Mouse (Mus musculus): ENCODE data around the gene Reep3. TPM values are rescaled to one million over a fixed set of nuclear protein-coding genes. Genes with fewer than 3 reads are reported as not detected.

Gene Reep3
- polyA plus RNA-seq, 1 experiment from 2014 or later: 7.5 TPM

- WGBS (ENCODE audit: insufficient replicate concordance): 79% methylated on average over 9 of the region's 9 CpGs
- ATAC-seq (ENCODE audit: low read depth): no peak
- Histone ChIP-seq H3K9me3 (replicated peaks) (no peaks in the 10 kb centered on the region), H3K36me3 (no peaks in the 10 kb centered on the region), H3K4me1 (replicated peaks) (peaks cover 77% of the 10 kb centered on the region), H3K27ac (no peak overlapping the region), H3K4me2 (no peak overlapping the region), H3K27me3 (no peaks in the 10 kb centered on the region), H3K4me3 (replicated peaks) (no peak overlapping the region), H3K9ac (no peak overlapping the region)
- no peak for DNase-seq
Measured at GRCm38 (mm10) chr10:67108096-67108495, 11.4 kb upstream of the Reep3 start.

- ATAC-seq (ENCODE audit: low read depth): no peak
- DNase-seq: no peak
- Histone ChIP-seq H3K36me3 (no peaks in the 10 kb centered on the region), H3K27ac (0 out of 2 replicates have a peak overlapping the region, but pooled peaks have one; percentile 29), H3K4me3 (replicated peaks) (no peak overlapping the region), H3K9me3 (replicated peaks) (no peaks in the 10 kb centered on the region), H3K4me2 (peak overlapping the region; percentile 11; the same call in 1 of the 2 replicates), H3K9ac (no peak overlapping the region), H3K4me1 (replicated peaks) (peaks cover 82% of the 10 kb centered on the region), H3K27me3 (no peaks in the 10 kb centered on the region)
- WGBS (ENCODE audit: insufficient replicate concordance): 70% methylated on average over 9 of the region's 9 CpGs
Measured at GRCm38 (mm10) chr10:67107017-67107761, 10.4 kb upstream of the Reep3 start.

GRCm38 (mm10) chr10:67106400-67106799 is 9.7 kb upstream of the Reep3 start:
- no peaks in the 10 kb centered on the region for H3K27me3 ChIP-seq
- H3K4me1 ChIP-seq (replicated peaks): peaks cover 80% of the 10 kb centered on the region
- H3K27ac ChIP-seq: no peak overlapping the region
- no peak overlapping the region for H3K4me2 ChIP-seq
- no peak overlapping the region for H3K4me3 ChIP-seq (replicated peaks)
- ATAC-seq (ENCODE audit: low read depth) (no peak), DNase-seq (no peak)
- no peaks in the 10 kb centered on the region for H3K36me3 ChIP-seq
- H3K9ac ChIP-seq: no peak overlapping the region
- 69% methylated on average over 6 of the region's 6 CpGs for WGBS (ENCODE audit: insufficient replicate concordance)
- H3K9me3 ChIP-seq (replicated peaks): no peaks in the 10 kb centered on the region

- 39% methylated on average over 19 of the region's 19 CpGs for WGBS (ENCODE audit: insufficient replicate concordance)
- peak overlapping the region; percentile 32 for H3K4me2 ChIP-seq
- peaks cover 78% of the 10 kb centered on the region for H3K4me1 ChIP-seq (replicated peaks)
- ATAC-seq (ENCODE audit: low read depth): peak; percentile 69
- peak; percentile 28 for DNase-seq
- no peaks in the 10 kb centered on the region for H3K36me3 ChIP-seq
- H3K27ac ChIP-seq: no peak overlapping the region
- H3K9me3 ChIP-seq (replicated peaks): no peaks in the 10 kb centered on the region
- no peak overlapping the region for H3K9ac ChIP-seq
- H3K4me3 ChIP-seq (replicated peaks): no peak overlapping the region
- no peaks in the 10 kb centered on the region for H3K27me3 ChIP-seq
Measured at GRCm38 (mm10) chr10:67105331-67106217, 8.8 kb upstream of the Reep3 start.

- H3K4me1 ChIP-seq (replicated peaks): peaks cover 80% of the 10 kb centered on the region
- 27% methylated on average over 9 of the region's 9 CpGs for WGBS (ENCODE audit: insufficient replicate concordance)
Measured at GRCm38 (mm10) chr10:67104543-67104942, 7.8 kb upstream of the Reep3 start.

GRCm38 (mm10) chr10:67100831-67101251 is 4.1 kb upstream of the Reep3 start:
- Histone ChIP-seq H3K9ac (no peak overlapping the region), H3K27me3 (no peaks in the 10 kb centered on the region), H3K4me1 (replicated peaks) (peaks cover 79% of the 10 kb centered on the region), H3K36me3 (no peaks in the 10 kb centered on the region), H3K9me3 (replicated peaks) (no peaks in the 10 kb centered on the region), H3K4me3 (replicated peaks) (no peak overlapping the region), H3K27ac (no peak overlapping the region), H3K4me2 (no peak overlapping the region)
- ATAC-seq (ENCODE audit: low read depth): no peak
- 71% methylated on average over 9 of the region's 9 CpGs for WGBS (ENCODE audit: insufficient replicate concordance)
- no peak for DNase-seq

More at GRCm38 (mm10) chr10:67104543-67104942, 7.8 kb upstream of the Reep3 start:
- no peak overlapping the region for H3K4me2 ChIP-seq
- no peak overlapping the region for H3K9ac ChIP-seq
- no peaks in the 10 kb centered on the region for H3K9me3 ChIP-seq (replicated peaks)
- ATAC-seq (ENCODE audit: low read depth) (no peak), DNase-seq (no peak)
- H3K4me3 ChIP-seq (replicated peaks): no peak overlapping the region
- H3K27me3 ChIP-seq: no peaks in the 10 kb centered on the region
- H3K36me3 ChIP-seq: no peaks in the 10 kb centered on the region
- no peak overlapping the region for H3K27ac ChIP-seq

GRCm38 (mm10) chr10:67100011-67100661 is 3.4 kb upstream of the Reep3 start:
- no peak overlapping the region for H3K4me3 ChIP-seq (replicated peaks)
- no peak overlapping the region for H3K9ac ChIP-seq
- 62% methylated on average over 7 of the region's 7 CpGs for WGBS (ENCODE audit: insufficient replicate concordance)
- no peak for ATAC-seq (ENCODE audit: low read depth)
- no peak for DNase-seq
- H3K4me1 ChIP-seq (replicated peaks): peaks cover 79% of the 10 kb centered on the region
- no peaks in the 10 kb centered on the region for H3K36me3 ChIP-seq
- H3K4me2 ChIP-seq: no peak overlapping the region
- H3K27ac ChIP-seq: no peak overlapping the region
- no peaks in the 10 kb centered on the region for H3K27me3 ChIP-seq
- no peaks in the 10 kb centered on the region for H3K9me3 ChIP-seq (replicated peaks)

GRCm38 (mm10) chr10:67099183-67099929 is 2.6 kb upstream of the Reep3 start:
- Histone ChIP-seq H3K36me3 (no peaks in the 10 kb centered on the region), H3K4me3 (replicated peaks) (no peak overlapping the region), H3K4me1 (replicated peaks) (peaks cover 73% of the 10 kb centered on the region), H3K27ac (no peak overlapping the region), H3K4me2 (no peak overlapping the region), H3K9ac (no peak overlapping the region), H3K9me3 (replicated peaks) (no peaks in the 10 kb centered on the region), H3K27me3 (no peaks in the 10 kb centered on the region)
- DNase-seq (no peak), ATAC-seq (ENCODE audit: low read depth) (no peak)
- WGBS (ENCODE audit: insufficient replicate concordance): 80% methylated on average over 13 of the region's 13 CpGs

- H3K36me3 ChIP-seq: no peaks in the 10 kb centered on the region
- 32% methylated on average over 7 of the region's 7 CpGs for WGBS (ENCODE audit: insufficient replicate concordance)
- DNase-seq: no peak
- no peak overlapping the region for H3K4me3 ChIP-seq (replicated peaks)
- no peaks in the 10 kb centered on the region for H3K9me3 ChIP-seq (replicated peaks)
- H3K27ac ChIP-seq: no peak overlapping the region
- H3K4me1 ChIP-seq (replicated peaks): peaks cover 65% of the 10 kb centered on the region
- no peaks in the 10 kb centered on the region for H3K27me3 ChIP-seq
- H3K4me2 ChIP-seq: peak overlapping the region; percentile 89
- no peak for ATAC-seq (ENCODE audit: low read depth)
- H3K9ac ChIP-seq: no peak overlapping the region
Measured at GRCm38 (mm10) chr10:67098408-67099050, 1.8 kb upstream of the Reep3 start.

- H3K9me3 ChIP-seq (replicated peaks): no peaks in the 10 kb centered on the region
- peak overlapping the region; percentile 88 for H3K4me3 ChIP-seq (replicated peaks)
- peak overlapping the region; percentile 94 for H3K9ac ChIP-seq
- peaks cover 56% of the 10 kb centered on the region for H3K4me1 ChIP-seq (replicated peaks)
- no peak for ATAC-seq (ENCODE audit: low read depth)
- no peaks in the 10 kb centered on the region for H3K27me3 ChIP-seq
- H3K36me3 ChIP-seq: no peaks in the 10 kb centered on the region
- DNase-seq: no peak
- WGBS (ENCODE audit: insufficient replicate concordance): 6% methylated on average over 15 of the region's 15 CpGs
- H3K4me2 ChIP-seq: peak overlapping the region; percentile 89
- no peak overlapping the region for H3K27ac ChIP-seq
Measured at GRCm38 (mm10) chr10:67097437-67098150, 849 bp upstream of the Reep3 start.

All from liver, embryonic 13.5 days (tissue).